Mouse (Mus musculus): ENCODE results near the gene Gpr153.
A peak's percentile ranks its signal among the peaks of the same experiment; 100 is the strongest.

Gene Gpr153

DNA sequence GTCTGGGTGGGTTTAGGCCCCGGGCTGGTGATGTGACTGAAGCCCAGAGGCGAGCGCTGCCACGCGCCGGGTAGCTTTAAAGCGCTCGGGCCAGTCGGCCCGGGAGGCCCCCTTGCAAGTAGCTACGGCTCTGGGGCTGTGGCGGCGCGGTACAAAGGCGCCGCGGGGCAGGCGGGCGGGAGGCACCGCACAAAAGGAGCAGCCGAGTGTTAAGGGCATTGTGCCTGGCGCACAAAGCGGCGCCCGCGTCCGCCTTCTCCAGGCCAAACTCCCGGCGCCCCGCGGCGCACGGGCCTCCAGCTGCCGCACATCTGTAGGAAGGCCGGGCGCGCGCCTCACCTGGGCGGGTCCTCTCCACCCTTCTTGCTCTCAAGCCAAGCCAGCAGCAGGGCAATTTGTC, 16.4 kb downstream of the Gpr153 start:
- DNase-seq = no peak

- no peak for DNase-seq
These were observed 17.0 kb downstream of the Gpr153 start for GRCm38 (mm10) chr4:152290991-152291390.

DNA sequence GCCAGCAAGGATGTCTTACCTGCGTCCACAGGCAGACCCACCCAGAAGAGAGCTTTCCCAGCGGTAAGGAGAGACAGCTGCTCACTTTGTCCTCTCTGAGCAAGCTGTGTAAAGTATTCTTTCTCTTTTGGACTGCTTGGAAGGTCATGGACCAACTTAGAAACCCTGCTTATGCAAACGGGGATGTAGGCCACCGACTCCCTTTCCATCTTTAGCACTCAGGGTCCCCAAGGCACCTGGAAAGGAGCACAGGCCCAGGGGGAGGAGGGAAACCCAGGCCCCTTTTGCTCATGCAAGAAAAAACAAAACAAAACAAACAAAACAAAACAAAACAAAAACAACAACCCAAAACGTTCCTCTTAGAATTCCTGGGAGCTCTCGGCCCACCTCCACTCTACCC, 17.5 kb downstream of the Gpr153 start, which contains the start of gene Hes3:
TSS of gene Hes3 (minus strand) at position 101 of the 400 bp plus-strand sequence.
- no peak for DNase-seq

DNA sequence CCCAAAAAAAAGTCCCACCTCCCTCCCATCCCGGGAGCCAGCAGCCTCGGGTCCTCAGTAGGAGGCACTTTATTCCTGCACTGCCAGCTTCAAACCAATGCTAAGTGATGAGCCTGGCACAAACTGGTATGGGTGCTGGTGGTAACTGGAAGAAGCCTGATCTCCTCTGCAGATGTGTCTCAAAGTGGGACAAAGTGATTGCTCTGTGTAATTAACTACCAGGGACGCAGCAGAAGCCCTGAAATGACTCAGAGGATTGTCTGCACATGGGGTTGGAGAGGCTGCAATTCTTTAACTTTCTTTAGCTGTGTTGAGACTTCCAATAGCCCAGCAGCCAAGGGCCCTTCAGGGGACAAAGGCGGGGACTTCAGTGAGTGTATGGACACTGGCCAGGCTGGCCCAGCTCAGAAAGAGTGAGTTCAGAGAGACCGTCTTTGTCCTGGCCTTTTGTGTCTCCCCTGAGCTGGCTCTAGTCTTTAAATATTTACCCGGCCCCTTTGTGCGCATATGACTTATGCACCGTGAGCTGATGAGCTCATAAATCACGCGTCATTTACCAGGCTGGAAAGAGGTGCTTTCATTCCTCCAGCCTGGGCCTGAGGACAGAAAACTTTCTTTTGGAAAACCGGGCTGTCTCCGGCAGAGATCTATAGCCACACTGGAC, 18.2 kb downstream of the Gpr153 start:
- DNase-seq = no peak

GRCm38 (mm10) chr4:152294188-152294929, 20.3 kb downstream of the Gpr153 start:
- DNase-seq = peak; percentile 20

DNA sequence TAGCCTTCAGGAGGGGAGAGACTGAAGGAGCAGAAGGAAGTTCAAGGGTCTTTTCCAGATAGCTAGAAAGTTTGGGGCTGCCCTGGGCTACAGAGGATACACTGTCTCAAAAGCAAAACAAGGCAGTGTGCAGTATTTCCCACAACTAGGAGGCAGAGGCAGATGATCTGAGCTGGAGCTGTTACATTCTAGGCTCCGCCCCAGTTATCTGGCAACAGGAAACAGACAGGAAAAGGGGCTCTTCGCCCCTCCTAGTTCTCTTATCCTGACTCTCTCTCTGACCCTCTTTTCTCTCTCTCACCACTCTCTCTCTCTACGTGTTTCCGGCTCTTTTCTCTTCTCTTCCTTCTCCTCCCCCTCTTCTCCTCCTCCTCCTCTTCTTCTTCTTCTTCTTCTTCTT, 21.9 kb downstream of the Gpr153 start:
- DNase-seq = no peak

DNA sequence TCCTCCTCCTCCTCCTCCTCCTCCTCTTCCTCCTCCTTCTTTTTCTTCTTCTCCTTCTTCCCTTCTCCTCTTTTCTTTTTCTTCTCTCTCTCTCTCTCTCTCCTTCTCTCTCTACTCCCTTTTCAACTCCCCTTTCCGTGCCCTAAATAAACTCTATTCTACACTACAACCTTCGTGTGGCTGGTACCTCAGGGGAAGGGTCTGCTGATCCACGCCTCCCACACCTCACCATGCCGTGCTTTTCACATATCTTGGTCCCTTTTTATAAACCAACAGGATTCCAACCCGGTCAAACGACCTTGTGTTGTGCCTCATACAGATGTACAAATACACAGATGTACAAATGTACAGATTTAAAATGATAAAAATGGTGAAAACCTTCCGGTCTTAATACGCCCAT, 22.3 kb downstream of the Gpr153 start:
- DNase-seq = no peak

DNA sequence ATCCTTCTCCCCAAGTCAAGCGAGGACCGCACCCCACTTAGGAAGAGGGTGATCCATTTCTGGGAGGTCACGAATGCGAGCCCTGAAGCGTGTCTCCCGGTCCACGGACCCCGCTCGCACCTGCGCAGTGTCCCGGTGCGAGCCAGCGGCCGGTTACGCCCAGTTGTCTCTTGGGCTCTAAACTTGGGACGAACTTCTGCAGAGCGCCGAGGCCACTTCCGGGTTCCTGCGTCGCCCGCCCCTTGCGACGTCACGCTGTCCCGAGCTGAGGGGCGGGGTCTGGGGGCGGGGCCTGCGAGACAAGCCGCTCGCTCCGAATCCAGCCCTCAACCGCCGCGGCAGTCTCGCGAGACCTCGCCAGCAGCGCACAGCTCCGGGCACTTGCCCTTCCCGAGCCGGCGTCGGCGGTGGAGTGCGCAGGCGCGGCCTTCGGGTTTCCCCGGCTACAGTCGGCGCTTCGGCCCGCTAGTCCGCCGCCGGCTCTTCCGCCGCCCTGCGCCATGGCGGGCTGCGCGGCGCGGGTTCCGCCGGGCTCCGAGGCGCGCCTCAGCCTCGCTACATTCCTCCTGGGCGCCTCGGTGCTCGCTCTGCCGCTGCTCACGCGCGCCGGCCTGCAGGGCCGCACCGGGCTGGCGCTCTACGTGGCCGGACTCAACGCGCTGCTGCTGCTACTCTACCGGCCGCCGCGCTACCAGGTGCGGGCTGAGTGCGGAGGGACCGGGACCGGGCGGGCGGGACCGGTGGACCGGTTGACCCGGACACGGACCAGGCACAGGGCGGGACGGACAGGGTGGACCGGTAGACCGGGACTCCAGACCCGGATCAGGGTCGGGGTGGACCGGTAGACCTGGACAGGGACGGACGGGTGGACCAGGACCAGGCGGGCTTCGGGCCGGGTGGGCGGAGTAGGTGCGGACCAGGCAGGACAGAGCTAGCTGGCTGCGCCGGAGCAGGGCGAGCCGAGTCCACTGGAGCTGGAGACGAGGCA, 23.1 kb downstream of the Gpr153 start, which contains the start of gene Icmt:
TSS of gene Icmt (plus strand) at position 354 of the 988 bp plus-strand sequence.
- peak; percentile 99 for DNase-seq

DNA sequence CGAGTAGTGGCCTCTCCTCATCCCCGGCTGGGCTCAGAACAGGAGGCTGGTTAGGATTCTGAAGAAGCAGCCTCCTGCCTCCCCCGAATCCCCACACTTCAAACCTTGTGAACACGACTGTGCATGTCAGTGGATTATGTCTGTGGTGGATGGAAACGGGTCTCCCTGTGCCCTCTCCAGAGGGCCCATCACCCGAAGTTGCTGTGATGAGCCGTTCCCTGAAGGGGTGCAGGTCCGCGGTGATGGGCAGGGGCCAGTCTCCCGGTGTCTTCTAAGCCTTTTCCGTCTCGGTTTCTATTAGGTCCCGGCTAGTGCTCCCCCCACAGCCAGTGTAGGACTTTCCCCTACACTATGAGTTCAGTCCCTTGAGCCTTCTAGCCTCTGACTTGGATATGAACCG, 24.8 kb downstream of the Gpr153 start:
- DNase-seq = no peak

DNA sequence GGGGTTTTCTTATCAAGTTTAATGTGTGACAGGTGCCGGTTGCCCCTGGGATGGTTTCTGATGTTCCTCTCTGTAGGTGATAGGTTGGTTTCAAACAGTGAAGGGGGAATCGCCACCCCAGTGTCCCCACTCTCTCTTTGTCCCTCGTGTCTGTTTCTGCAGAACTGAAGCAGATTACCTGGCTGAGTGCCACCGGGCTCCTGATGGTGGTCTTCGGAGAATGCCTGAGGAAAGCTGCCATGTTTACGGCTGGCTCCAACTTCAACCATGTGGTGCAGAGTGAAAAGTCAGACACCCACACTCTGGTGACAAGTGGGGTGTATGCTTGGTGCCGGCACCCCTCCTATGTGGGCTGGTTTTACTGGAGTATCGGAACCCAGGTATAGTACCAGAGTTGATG, 26.3 kb downstream of the Gpr153 start:
- DNase-seq = no peak

GRCm38 (mm10) chr4:152302012-152302411, 28.0 kb downstream of the Gpr153 start:
- no peak for DNase-seq

DNA sequence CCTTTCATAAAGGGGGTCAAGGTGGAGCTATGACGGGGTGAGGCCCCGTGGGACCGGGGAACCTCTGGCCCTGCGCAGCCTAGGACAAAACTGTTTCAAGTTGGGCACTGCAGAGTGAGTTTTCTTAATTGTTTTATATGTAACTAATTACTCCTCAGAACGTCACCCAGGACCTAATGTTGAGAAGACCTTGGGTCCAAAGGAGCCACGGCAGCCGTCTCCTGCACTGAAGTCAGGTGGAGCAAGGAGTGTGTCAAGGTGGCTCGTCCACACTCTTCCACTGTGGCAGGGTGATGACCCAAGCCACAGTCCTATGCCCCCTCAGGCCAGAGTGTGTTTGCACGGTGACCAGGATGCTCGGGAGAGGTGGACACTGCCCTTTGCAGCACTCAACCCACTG, 29.1 kb downstream of the Gpr153 start:
- no peak for DNase-seq

GRCm38 (mm10) chr4:152304685-152305084, 30.7 kb downstream of the Gpr153 start:
- no peak for DNase-seq

DNA sequence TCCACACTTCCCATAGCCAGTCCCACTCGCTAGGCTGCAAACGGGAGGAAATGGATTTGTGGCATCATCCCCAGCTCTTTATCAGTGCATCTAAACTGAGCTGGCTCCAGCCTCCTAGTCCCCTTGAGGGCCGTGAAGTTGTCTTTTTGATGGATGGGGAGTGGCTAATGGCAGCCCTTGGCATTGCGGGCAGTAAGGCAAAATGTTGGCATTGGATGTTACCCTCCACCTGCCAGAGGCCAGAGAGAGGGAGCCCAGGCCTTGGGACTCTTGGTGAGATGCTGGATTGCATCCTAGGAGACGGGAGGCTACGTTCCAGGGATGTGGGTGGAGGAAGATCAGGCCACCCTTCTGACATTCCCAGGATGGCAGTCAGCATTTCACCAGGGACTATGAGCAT, 32.0 kb downstream of the Gpr153 start:
- DNase-seq = no peak

DNA sequence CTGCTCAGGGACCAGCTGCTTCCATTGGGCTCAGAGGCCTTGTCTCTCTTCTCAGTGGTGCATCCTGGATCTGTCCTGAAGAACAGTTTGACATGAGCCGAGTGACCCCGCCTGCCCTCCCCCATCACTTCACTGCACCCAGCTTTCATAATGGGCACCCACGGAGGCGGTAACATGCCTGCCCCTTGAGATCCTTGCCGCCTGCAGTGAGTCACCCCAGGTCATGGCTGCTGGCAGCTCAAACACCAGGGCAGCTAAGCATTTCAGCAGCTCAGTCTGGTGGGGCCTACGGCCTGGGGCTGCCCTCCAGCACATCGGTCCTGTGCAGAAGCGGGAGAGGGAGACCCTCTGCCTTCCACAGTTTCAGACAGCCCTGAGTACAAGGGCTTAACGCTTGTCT, 33.5 kb downstream of the Gpr153 start:
- no peak for DNase-seq

DNA sequence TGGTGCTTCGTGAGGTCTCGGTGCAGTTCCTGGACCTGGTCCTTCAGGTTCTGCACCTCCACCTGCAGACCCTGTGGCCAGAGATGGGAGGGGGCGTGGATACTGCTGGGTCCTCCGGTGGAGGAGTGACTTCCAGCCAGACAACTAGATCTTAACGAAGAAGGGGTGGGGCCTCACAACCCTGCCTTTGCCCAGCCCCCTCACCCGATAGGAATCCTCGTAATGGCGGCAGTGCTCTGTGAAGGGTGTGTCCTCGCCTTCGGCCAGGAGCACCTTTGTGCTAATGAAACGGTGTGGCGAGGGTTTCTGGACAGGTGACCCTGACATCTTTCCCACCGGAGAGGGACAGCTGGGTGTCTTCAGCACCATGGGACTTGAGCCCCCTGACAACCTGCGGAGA, 38.2 kb downstream of the Gpr153 start:
- DNase-seq = no peak

GRCm38 (mm10) chr4:152313211-152313632, 39.2 kb downstream of the Gpr153 start:
- DNase-seq = no peak

DNA sequence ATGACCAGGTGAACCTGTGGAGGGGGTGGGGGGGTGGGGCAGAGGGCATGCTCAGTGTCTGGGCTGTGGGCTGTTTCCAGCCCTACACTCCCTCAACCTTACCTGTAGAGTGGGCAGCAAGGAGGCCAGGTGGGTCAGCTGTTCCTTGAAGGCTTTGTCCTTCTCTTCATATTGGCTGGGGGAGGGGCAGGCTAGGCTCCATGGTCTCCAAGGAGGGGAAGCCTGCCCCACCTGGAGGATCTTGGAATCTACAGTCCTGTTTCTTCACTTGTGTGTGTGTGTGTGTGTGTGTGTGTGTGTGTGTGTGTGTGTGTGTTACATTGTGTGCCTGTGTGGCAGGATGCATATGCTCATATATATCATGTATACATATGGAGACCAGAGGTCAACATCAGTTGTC, 39.9 kb downstream of the Gpr153 start:
- DNase-seq = no peak

- no peak for DNase-seq
These were observed 41.6 kb downstream of the Gpr153 start for GRCm38 (mm10) chr4:152315498-152316213.

- DNase-seq = no peak
These were observed 43.6 kb downstream of the Gpr153 start for GRCm38 (mm10) chr4:152317631-152318033.

DNA sequence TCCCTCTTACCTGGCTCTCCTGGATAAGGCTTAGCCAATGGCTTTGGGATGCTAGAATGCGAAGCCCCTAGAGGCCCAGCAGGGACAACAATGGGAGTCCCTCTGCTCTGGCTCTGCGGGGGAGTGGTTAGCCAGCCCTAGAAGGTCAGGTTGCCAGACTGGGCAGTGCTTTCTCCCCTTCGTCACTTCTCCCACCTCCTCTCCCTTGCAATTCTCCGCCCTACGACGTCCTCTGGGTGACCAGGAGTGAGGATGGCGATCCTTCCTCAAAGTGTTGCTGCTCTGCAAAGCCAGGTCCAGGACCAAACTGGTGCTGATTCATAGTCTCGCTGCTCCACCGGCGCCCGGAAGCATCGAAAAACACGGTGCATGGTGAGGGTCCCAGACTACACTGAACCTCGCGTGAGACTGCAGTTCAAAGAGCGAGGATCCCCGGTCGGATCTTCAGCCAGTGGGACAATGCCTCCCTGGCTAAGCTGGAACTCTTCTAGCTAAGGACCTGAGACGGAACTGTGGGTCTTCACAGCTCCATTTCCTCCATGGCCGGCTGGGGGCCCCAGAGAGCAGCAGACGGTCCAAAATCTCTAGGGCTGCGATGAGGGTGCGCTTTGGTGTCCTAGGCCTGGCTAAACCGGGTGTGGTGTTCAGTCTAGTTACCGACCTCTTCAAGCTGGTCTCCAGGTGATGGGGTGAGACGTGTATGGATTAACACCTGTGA, 44.6 kb downstream of the Gpr153 start, which contains the start of gene Rnf207:
TSS of gene Rnf207 (minus strand) at position 477 of the 718 bp plus-strand sequence.
- DNase-seq = no peak

DNA sequence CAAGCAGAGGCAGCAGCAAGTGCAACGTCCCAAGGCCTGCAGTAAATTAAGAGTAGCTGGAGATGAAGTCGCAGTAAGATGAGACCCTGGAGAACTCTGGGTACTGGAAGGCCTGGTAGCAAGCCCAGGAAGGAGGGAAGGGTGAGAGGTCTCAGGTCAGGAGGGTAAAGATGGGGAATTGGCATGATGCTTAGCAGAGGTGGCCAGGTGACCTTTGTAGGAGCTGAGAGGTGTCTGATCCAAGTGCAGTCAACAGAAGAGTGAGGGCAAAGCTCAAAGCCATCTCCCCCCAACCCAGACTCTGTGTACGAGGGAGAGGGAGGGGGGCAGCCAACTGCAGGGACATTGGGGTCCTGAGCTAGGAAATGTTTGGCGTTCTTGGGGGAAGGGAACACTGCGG, 47.4 kb downstream of the Gpr153 start:
- DNase-seq = no peak

All from cerebellum, adult 11-12 months (tissue).